Mouse (Mus musculus) embryonic facial prominence, embryonic 11.5 days (tissue): ENCODE results near the gene Mrm3. TPM values are rescaled to one million over a fixed set of nuclear protein-coding genes. Genes with fewer than 3 reads are reported as not detected.

Experiments
- ATAC-seq: fragments of 200-750 bp; cut with Nextera tagmentation; replicated peaks from 2 replicates; pipeline ENCODE4 v1.8.0; 2017; ENCODE audit warnings: low read depth; ENCODE audit not compliant: insufficient number of reproducible peaks, low FRiP score, low TSS enrichment
- DNase-seq: peaks from one replicate; pipeline ENCODE4 v3.0.0-alpha.2; 2015; ENCODE audit warnings: low spot score
- H3K27ac ChIP-seq: fragments of 300-500 bp; sonication (generic); replicated peaks from 2 replicates; pipeline ENCODE4 v1.5.1; 2014; ENCODE audit warnings: mild to moderate bottlenecking, low read depth, low read length, control low read depth
- H3K27me3 ChIP-seq: fragments of 300-500 bp; sonication (generic); 2 replicates; pipeline ENCODE4 v1.6.1; 2014; ENCODE audit warnings: mild to moderate bottlenecking, low read length, moderate library complexity, mixed read lengths; ENCODE audit not compliant: control insufficient read depth, insufficient read depth
- H3K36me3 ChIP-seq: fragments of 300-500 bp; sonication (generic); replicated peaks from 2 replicates; pipeline ENCODE4 v1.6.1; 2014; ENCODE audit warnings: low read depth, mild to moderate bottlenecking, low read length, moderate library complexity, mixed read lengths; ENCODE audit not compliant: control insufficient read depth, insufficient read depth
- H3K4me1 ChIP-seq: fragments of 300-500 bp; sonication (generic); 2 replicates; pipeline ENCODE4 v1.6.1; 2014; ENCODE audit warnings: low read length, mixed read lengths; ENCODE audit not compliant: control insufficient read depth, insufficient read depth
- H3K4me2 ChIP-seq: fragments of 300-500 bp; sonication (generic); 2 replicates; pipeline ENCODE4 v1.6.1; 2014; ENCODE audit warnings: low read depth, mild to moderate bottlenecking, control low read depth, low read length, moderate library complexity
- H3K4me3 ChIP-seq: fragments of 300-500 bp; sonication (generic); 2 replicates; pipeline ENCODE4 v1.5.1; 2014; ENCODE audit warnings: low read depth, low read length, control low read depth
- H3K9ac ChIP-seq: fragments of 300-500 bp; sonication (generic); replicated peaks from 2 replicates; pipeline ENCODE4 v1.6.1; 2014; ENCODE audit warnings: mild to moderate bottlenecking, control low read depth, low read length
- H3K9me3 ChIP-seq: fragments of 300-500 bp; sonication (generic); replicated peaks from 2 replicates; pipeline ENCODE4 v1.6.1; 2016; ENCODE audit warnings: mild to moderate bottlenecking, low read length, inconsistent platforms, mixed read lengths; ENCODE audit not compliant: control insufficient read depth
- WGBS: fragments of 180-500 bp; shearing (Covaris S2); extraction: QIAGEN DNeasy Blood & Tissue Kit; methylation state at CpG from one replicate; pipeline ENCODE4 v1.1.7; 2014; 5-methylcytosine and 5-hydroxymethylcytosine counted together
- polyA plus RNA-seq: library from polyadenylated mRNA; unstranded; fragments of >200 nt; fragmentation: Nextera tagmentation; extraction: Ambion mirVana; gene quantifications from 2 replicates; pipeline ENCODE4 v1.2.1, GENCODE M21; 2014

Mrm3 gene
- polyA plus RNA-seq, 1 experiment from 2014 or later: 22.4 TPM

DNA sequence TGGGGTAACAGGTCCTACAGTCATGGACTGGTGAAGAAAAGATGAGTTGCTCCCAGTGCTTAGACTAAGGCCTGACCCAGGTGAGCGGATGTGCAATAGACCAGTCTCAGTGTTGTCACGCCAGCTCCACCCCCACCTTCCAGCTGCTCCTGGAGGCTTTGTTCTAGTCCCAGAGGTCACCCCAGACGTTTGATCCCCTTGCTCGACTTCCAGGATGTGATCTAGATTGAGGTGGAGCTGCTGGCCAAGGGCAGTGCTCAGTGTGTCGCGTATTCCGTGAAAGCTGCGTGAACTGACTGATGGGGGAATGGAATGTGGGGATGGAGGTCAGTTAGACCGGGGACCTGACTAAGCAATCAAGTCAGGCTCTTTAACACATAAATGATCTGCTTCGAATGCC, 43.8 kb downstream of the Mrm3 start:
- no peaks in the 10 kb centered on the region for H3K36me3 ChIP-seq
- ATAC-seq: no peak
- H3K27me3 ChIP-seq: no peaks in the 10 kb centered on the region
- WGBS: 37% methylated on average over 10 of the region's 10 CpGs
- H3K4me1 ChIP-seq: peaks cover 13% of the 10 kb centered on the region
- H3K9me3 ChIP-seq: no peaks in the 10 kb centered on the region
- H3K4me2 ChIP-seq: no peak overlapping the region
- H3K4me3 ChIP-seq: no peak overlapping the region
- no peak overlapping the region for H3K27ac ChIP-seq
- DNase-seq: no peak
- no peak overlapping the region for H3K9ac ChIP-seq

DNA sequence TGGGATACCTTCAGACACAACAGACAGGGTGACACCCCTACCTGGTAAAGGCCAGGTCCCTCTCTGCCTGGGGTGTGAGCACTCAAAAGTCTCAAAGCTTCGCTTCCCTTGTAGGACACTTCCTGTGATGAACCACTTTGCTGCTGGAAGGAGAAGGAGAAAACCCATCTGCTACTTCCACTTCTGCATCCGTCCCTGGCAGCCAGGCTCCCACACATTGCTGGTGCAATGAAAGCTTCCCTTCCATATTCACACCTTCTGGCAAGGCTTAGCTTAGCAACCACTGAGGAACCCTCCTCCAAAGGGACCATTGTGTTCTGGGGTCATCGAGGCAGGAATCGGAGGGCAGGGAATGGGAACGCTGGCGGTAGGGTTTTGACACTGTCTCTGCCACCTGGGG, 45.1 kb downstream of the Mrm3 start:
- H3K4me1 ChIP-seq: peaks cover 13% of the 10 kb centered on the region
- DNase-seq: no peak
- no peaks in the 10 kb centered on the region for H3K27me3 ChIP-seq
- no peaks in the 10 kb centered on the region for H3K36me3 ChIP-seq
- no peak overlapping the region for H3K27ac ChIP-seq
- WGBS: 82% methylated on average over 6 of the region's 6 CpGs
- no peak overlapping the region for H3K4me2 ChIP-seq
- H3K9me3 ChIP-seq: no peaks in the 10 kb centered on the region
- no peak overlapping the region for H3K9ac ChIP-seq
- no peak for ATAC-seq
- H3K4me3 ChIP-seq: no peak overlapping the region

DNA sequence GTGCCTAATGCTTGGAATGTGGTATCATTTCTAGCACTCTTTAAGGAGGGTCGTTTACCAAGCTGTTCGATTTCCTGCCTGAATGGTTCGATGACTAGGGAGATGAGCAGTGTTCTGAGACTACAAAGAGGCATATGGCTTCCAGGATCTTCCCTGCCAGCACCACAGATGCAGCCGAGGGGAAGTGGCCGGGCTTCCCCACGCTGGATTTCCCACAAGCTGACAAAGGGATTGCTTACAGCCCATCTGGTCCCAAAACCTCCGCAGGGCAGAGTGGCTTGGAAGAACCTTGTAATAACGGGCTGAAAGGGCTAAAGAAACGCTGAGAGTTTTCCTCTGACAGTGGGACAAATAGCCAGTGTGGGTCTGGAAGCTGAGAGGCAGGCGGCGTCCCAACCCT, 46.9 kb downstream of the Mrm3 start:
- Histone ChIP-seq H3K36me3 (no peaks in the 10 kb centered on the region), H3K27ac (no peak overlapping the region; the same call in 1 of the 2 replicates), H3K4me3 (no peak overlapping the region), H3K4me2 (no peak overlapping the region), H3K9me3 (no peaks in the 10 kb centered on the region), H3K4me1 (peaks cover 15% of the 10 kb centered on the region), H3K27me3 (no peaks in the 10 kb centered on the region), H3K9ac (no peak overlapping the region)
- DNase-seq (peak; percentile 54), ATAC-seq (no peak)
- WGBS: 23% methylated on average over 11 of the region's 11 CpGs

- WGBS: 81% methylated on average over 4 of the region's 4 CpGs
- H3K9me3 ChIP-seq: no peaks in the 10 kb centered on the region
- no peak overlapping the region for H3K4me3 ChIP-seq
- no peak overlapping the region for H3K27ac ChIP-seq
- H3K4me2 ChIP-seq: no peak overlapping the region
- H3K27me3 ChIP-seq: no peaks in the 10 kb centered on the region
- no peak overlapping the region; the same call in 1 of the 2 replicates for H3K9ac ChIP-seq
- H3K36me3 ChIP-seq: no peaks in the 10 kb centered on the region
- H3K4me1 ChIP-seq: peaks cover 11% of the 10 kb centered on the region
- DNase-seq: no peak
- no peak for ATAC-seq
Measured at GRCm38 (mm10) chr11:76291960-76292359, 48.4 kb downstream of the Mrm3 start.

DNA sequence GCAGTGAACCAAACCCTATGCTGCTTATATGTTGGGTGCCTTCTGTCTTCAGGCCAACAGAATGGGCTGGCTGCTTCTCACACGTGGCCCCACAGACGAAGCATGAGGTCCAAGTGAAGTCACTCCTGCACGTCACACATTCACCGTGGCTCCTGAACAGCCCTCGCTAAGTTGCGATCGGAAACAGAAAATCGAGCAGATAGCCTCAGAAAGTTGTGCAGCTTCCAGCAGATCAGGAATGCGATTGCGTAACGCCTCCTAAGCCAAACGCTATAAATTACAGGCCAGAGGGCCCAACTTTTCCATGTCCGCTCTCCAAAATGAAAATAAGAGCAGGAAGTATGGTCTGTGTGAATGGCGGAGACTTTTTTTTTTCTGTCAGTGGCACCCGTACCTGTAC, 48.9 kb downstream of the Mrm3 start:
- 81% methylated on average over 15 of the region's 15 CpGs for WGBS
- H3K4me2 ChIP-seq: no peak overlapping the region
- no peak overlapping the region for H3K9ac ChIP-seq
- H3K27me3 ChIP-seq: no peaks in the 10 kb centered on the region
- no peak overlapping the region for H3K4me3 ChIP-seq
- H3K36me3 ChIP-seq: no peaks in the 10 kb centered on the region
- H3K9me3 ChIP-seq: no peaks in the 10 kb centered on the region
- DNase-seq (no peak), ATAC-seq (no peak)
- H3K27ac ChIP-seq: peak overlapping the region; percentile 38; the same call in 1 of the 2 replicates
- H3K4me1 ChIP-seq: peaks cover 11% of the 10 kb centered on the region

DNA sequence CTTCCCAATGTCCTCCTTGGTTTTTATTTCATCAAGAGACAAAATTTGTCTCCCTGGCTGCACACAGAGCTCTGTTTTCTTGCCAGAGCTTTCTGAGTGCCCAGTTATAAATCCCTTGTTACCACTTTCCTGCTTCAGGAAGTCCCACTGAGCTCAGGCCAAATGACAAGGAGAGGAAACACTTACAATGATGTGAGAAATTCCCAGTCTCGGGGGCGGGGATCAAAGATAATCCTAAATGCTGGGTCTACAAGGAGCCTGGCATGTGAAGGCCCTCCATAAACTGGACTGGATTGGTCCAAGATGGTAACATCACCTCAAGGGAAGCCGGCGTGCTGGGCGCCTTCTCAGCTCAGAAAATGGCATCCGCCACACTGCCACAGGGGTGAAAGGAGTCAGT, 49.3 kb downstream of the Mrm3 start:
- H3K27me3 ChIP-seq: no peaks in the 10 kb centered on the region
- no peaks in the 10 kb centered on the region for H3K9me3 ChIP-seq
- H3K4me3 ChIP-seq: no peak overlapping the region
- DNase-seq (no peak), ATAC-seq (no peak)
- no peak overlapping the region for H3K9ac ChIP-seq
- peaks cover 11% of the 10 kb centered on the region for H3K4me1 ChIP-seq
- no peaks in the 10 kb centered on the region for H3K36me3 ChIP-seq
- WGBS: 64% methylated on average over 6 of the region's 6 CpGs
- no peak overlapping the region for H3K4me2 ChIP-seq
- peak overlapping the region; percentile 38 for H3K27ac ChIP-seq

DNA sequence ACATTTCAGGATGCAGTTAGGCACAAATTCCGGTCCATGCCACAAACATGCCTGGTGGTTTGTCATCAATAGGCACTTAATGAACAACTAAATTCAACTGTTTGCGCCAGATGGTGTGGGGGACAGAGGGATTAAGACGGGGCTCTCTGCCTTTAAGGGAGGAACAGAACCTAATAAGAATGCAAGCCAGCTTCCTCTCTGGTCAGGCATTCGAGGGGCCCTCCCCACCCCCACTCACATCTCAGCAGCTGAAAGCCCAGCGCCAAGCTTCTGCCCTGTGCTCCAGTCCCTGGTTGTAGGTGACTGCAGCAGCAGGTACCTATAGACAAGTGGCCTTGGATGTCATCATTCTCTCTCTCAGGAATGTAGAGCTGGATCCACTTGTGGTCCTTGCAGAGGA, 50.6 kb downstream of the Mrm3 start:
- 49% methylated on average over 5 of the region's 5 CpGs for WGBS
- H3K4me1 ChIP-seq: peaks cover 11% of the 10 kb centered on the region
- no peak for ATAC-seq

GRCm38 (mm10) chr11:76294836-76295235, 51.3 kb downstream of the Mrm3 start:
- Histone ChIP-seq H3K9ac (no peak overlapping the region), H3K4me3 (no peak overlapping the region), H3K27me3 (no peaks in the 10 kb centered on the region), H3K4me1 (peaks cover 11% of the 10 kb centered on the region), H3K9me3 (no peaks in the 10 kb centered on the region), H3K36me3 (no peaks in the 10 kb centered on the region), H3K27ac (peak overlapping the region; percentile 64), H3K4me2 (no peak overlapping the region)
- WGBS: 10% methylated on average over 9 of the region's 9 CpGs
- peak; percentile 63 for DNase-seq
- ATAC-seq: no peak

More for the DNA sequence above, 50.6 kb downstream of the Mrm3 start:
- no peaks in the 10 kb centered on the region for H3K9me3 ChIP-seq
- DNase-seq: no peak
- H3K27me3 ChIP-seq: no peaks in the 10 kb centered on the region
- H3K36me3 ChIP-seq: no peaks in the 10 kb centered on the region
- no peak overlapping the region for H3K4me2 ChIP-seq
- H3K27ac ChIP-seq: no peak overlapping the region; the same call in 1 of the 2 replicates
- no peak overlapping the region for H3K9ac ChIP-seq
- H3K4me3 ChIP-seq: no peak overlapping the region
